Mouse (Mus musculus) testis, adult 2 months (tissue): ENCODE measurements around the gene Mrpl10. TPM values are rescaled to one million over a fixed set of nuclear protein-coding genes. Genes with fewer than 3 reads are reported as not detected.

ENCODE experiments used
- H3K27ac ChIP-seq: fragments of 200-500 bp; 2 replicates; pipeline ENCODE4 v1.5.1; 2012; ENCODE audit warnings: low read depth, low read length; ENCODE audit not compliant: control insufficient read depth, insufficient read depth
- H3K27me3 ChIP-seq: fragments of 200-500 bp; 2 replicates; pipeline ENCODE4 v1.6.1; 2012; ENCODE audit warnings: mild to moderate bottlenecking, low read length, moderate library complexity; ENCODE audit not compliant: control insufficient read depth, insufficient read depth
- H3K36me3 ChIP-seq: fragments of 200-500 bp; 2 replicates; pipeline ENCODE4 v1.6.1; 2012; ENCODE audit warnings: mild to moderate bottlenecking, low read length; ENCODE audit not compliant: control insufficient read depth, insufficient read depth
- H3K4me1 ChIP-seq: fragments of 200-500 bp; 2 replicates; pipeline ENCODE4 v1.6.1; 2012; ENCODE audit warnings: low read length; ENCODE audit not compliant: control insufficient read depth, insufficient read depth
- H3K4me3 ChIP-seq: fragments of 200-500 bp; 2 replicates; pipeline ENCODE4 v1.5.1; 2012; ENCODE audit warnings: low read depth, mild to moderate bottlenecking, low read length, moderate library complexity, mixed read lengths; ENCODE audit not compliant: control insufficient read depth
- CTCF ChIP-seq: fragments of 200-500 bp; IDR thresholded peaks from 2 replicates; pipeline ENCODE4 v1.5.1; 2012; ENCODE audit warnings: low read depth, mild to moderate bottlenecking, inconsistent platforms, low read length, moderate library complexity; ENCODE audit not compliant: control insufficient read depth, insufficient read depth, insufficient replicate concordance
- POLR2A ChIP-seq: fragments of 200-500 bp; IDR thresholded peaks from 2 replicates; pipeline ENCODE4 v1.6.1; 2012; ENCODE audit warnings: low read depth, mild to moderate bottlenecking, inconsistent platforms, low read length, moderate library complexity; ENCODE audit not compliant: control insufficient read depth
- polyA plus RNA-seq: library from polyadenylated mRNA; depleted of rRNA; stranded (reverse); fragments of >200 nt; gene quantifications from 2 replicates; pipeline ENCODE4 v1.2.3, GENCODE M21; 2012

Gene Mrpl10
- polyA plus RNA-seq, 1 experiment: 41.7 TPM

GRCm38 (mm10) chr11:97063274-97063920, 22.0 kb downstream of the Mrpl10 start:
- H3K27ac ChIP-seq: no peak overlapping the region
- TF ChIP-seq POLR2A (no peak), CTCF (no peak)
- no peaks in the 10 kb centered on the region for H3K36me3 ChIP-seq
- peaks cover 18% of the 10 kb centered on the region for H3K4me1 ChIP-seq
- no peaks in the 10 kb centered on the region for H3K27me3 ChIP-seq
- H3K4me3 ChIP-seq: no peak overlapping the region

- Histone ChIP-seq H3K36me3 (no peaks in the 10 kb centered on the region), H3K4me3 (no peak overlapping the region), H3K27ac (no peak overlapping the region), H3K27me3 (no peaks in the 10 kb centered on the region), H3K4me1 (peaks cover 20% of the 10 kb centered on the region)
- TF ChIP-seq CTCF (no peak; the same call in 1 of the 2 replicates), POLR2A (no peak)
Observed at GRCm38 (mm10) chr11:97063921-97064295, 22.5 kb downstream of the Mrpl10 start.

- no peak for TF ChIP-seq CTCF
- no peak for TF ChIP-seq POLR2A
- Histone ChIP-seq H3K4me3 (no peak overlapping the region), H3K27ac (peak overlapping the region; percentile 23; the same call in 1 of the 2 replicates), H3K27me3 (no peaks in the 10 kb centered on the region), H3K4me1 (peaks cover 20% of the 10 kb centered on the region), H3K36me3 (no peaks in the 10 kb centered on the region)
Observed at GRCm38 (mm10) chr11:97065538-97066295, 24.4 kb downstream of the Mrpl10 start.

- TF ChIP-seq CTCF (no peak), POLR2A (peak; percentile 12; the same call in 1 of the 2 replicates)
- Histone ChIP-seq H3K4me1 (peaks cover 20% of the 10 kb centered on the region), H3K27ac (no peak overlapping the region), H3K27me3 (no peaks in the 10 kb centered on the region), H3K36me3 (no peaks in the 10 kb centered on the region), H3K4me3 (peak overlapping the region; percentile 80)
Observed at GRCm38 (mm10) chr11:97066656-97067360, 25.4 kb downstream of the Mrpl10 start.

- H3K36me3 ChIP-seq: no peaks in the 10 kb centered on the region
- no peaks in the 10 kb centered on the region for H3K27me3 ChIP-seq
- H3K4me3 ChIP-seq: no peak overlapping the region
- H3K4me1 ChIP-seq: peaks cover 20% of the 10 kb centered on the region
- TF ChIP-seq POLR2A (no peak), CTCF (no peak)
- H3K27ac ChIP-seq: no peak overlapping the region
Observed at GRCm38 (mm10) chr11:97069333-97069732, 28.0 kb downstream of the Mrpl10 start.

GRCm38 (mm10) chr11:97069770-97070169, 28.4 kb downstream of the Mrpl10 start:
- no peak for TF ChIP-seq CTCF
- TF ChIP-seq POLR2A: no peak
- no peaks in the 10 kb centered on the region for H3K36me3 ChIP-seq
- H3K4me1 ChIP-seq: peaks cover 20% of the 10 kb centered on the region
- no peaks in the 10 kb centered on the region for H3K27me3 ChIP-seq
- H3K4me3 ChIP-seq: no peak overlapping the region
- no peak overlapping the region; the same call in 1 of the 2 replicates for H3K27ac ChIP-seq

- Histone ChIP-seq H3K36me3 (no peaks in the 10 kb centered on the region), H3K27me3 (no peaks in the 10 kb centered on the region), H3K27ac (no peak overlapping the region), H3K4me3 (no peak overlapping the region), H3K4me1 (peaks cover 14% of the 10 kb centered on the region)
- TF ChIP-seq POLR2A (no peak), CTCF (no peak)
Observed at GRCm38 (mm10) chr11:97071129-97071528, 29.8 kb downstream of the Mrpl10 start.
